Mouse (Mus musculus) limb, embryonic 11.5 days (tissue): ENCODE data around the gene Pnmt. TPM values are rescaled to one million over a fixed set of nuclear protein-coding genes. Genes with fewer than 3 reads are reported as not detected.
"Not testable (repeated sequence)": the region's sequence is repeated elsewhere in the genome, so short reads cannot be mapped to it uniquely, and the experiment has no call there.

ENCODE experiments used
- ATAC-seq: fragments of 200-750 bp; cut with Nextera tagmentation; 2 replicates; pipeline ENCODE4 v1.8.0; 2017; ENCODE audit warnings: low read depth; ENCODE audit not compliant: insufficient number of reproducible peaks, low FRiP score, low TSS enrichment
- DNase-seq: peaks from one replicate; pipeline ENCODE4 v3.0.0-alpha.2; 2015; ENCODE audit warnings: low spot score
- H3K27ac ChIP-seq: fragments of 300-500 bp; sonication (generic); replicated peaks from 2 replicates; pipeline ENCODE4 v1.5.1; 2014; ENCODE audit warnings: low read depth, mild to moderate bottlenecking, low read length
- H3K27me3 ChIP-seq: fragments of 300-500 bp; sonication (generic); 2 replicates; pipeline ENCODE4 v1.6.1; 2014; ENCODE audit warnings: mild to moderate bottlenecking, low read length, mixed read lengths; ENCODE audit not compliant: control insufficient read depth, insufficient read depth
- H3K36me3 ChIP-seq: fragments of 300-500 bp; sonication (generic); 2 replicates; pipeline ENCODE4 v1.6.1; 2014; ENCODE audit warnings: mild to moderate bottlenecking, low read length, moderate library complexity, mixed read lengths; ENCODE audit not compliant: control insufficient read depth, insufficient read depth
- H3K4me1 ChIP-seq: fragments of 300-500 bp; sonication (generic); 2 replicates; pipeline ENCODE4 v1.6.1; 2014; ENCODE audit warnings: low read length, mixed read lengths; ENCODE audit not compliant: control insufficient read depth, insufficient read depth
- H3K4me2 ChIP-seq: fragments of 300-500 bp; sonication (generic); 2 replicates; pipeline ENCODE4 v1.6.1; 2014; ENCODE audit warnings: low read depth, mild to moderate bottlenecking, moderate library complexity; ENCODE audit not compliant: severe bottlenecking
- H3K4me3 ChIP-seq: fragments of 300-500 bp; sonication (generic); 2 replicates; pipeline ENCODE4 v1.5.1; 2014; ENCODE audit warnings: low read depth, low read length
- H3K9ac ChIP-seq: fragments of 300-500 bp; sonication (generic); 2 replicates; pipeline ENCODE4 v1.6.1; 2014; ENCODE audit warnings: mild to moderate bottlenecking, low read length
- H3K9me3 ChIP-seq: fragments of 300-500 bp; sonication (generic); 2 replicates; pipeline ENCODE4 v1.6.1; 2016; ENCODE audit warnings: low read length; ENCODE audit not compliant: control insufficient read depth
- WGBS: fragments of 180-500 bp; shearing (Covaris S2); extraction: QIAGEN DNeasy Blood & Tissue Kit; methylation state at CpG from one replicate; pipeline ENCODE4 v1.1.7; 2014; 5-methylcytosine and 5-hydroxymethylcytosine counted together
- polyA plus RNA-seq: library from polyadenylated mRNA; unstranded; fragments of >200 nt; fragmentation: Nextera tagmentation; extraction: Ambion mirVana; gene quantifications from 2 replicates; pipeline ENCODE4 v1.2.1, GENCODE M21; 2014

Pnmt gene
- polyA plus RNA-seq, 1 experiment from 2014 or later: 0.13 TPM

- WGBS: 81% methylated on average over 8 of the region's 8 CpGs
- no peak for DNase-seq
These were observed 12.0 kb upstream of the Pnmt start for GRCm38 (mm10) chr11:98374266-98374665.

GRCm38 (mm10) chr11:98376756-98377155, 9.5 kb upstream of the Pnmt start:
- no peak for ATAC-seq
- Histone ChIP-seq H3K4me2 (no peak overlapping the region), H3K9ac (no peak overlapping the region), H3K4me1 (no peaks in the 10 kb centered on the region), H3K27ac (no peak overlapping the region), H3K36me3 (peaks cover 19% of the 10 kb centered on the region), H3K27me3 (no peaks in the 10 kb centered on the region), H3K9me3 (no peaks in the 10 kb centered on the region), H3K4me3 (no peak overlapping the region)
- 73% methylated on average over 5 of the region's 5 CpGs for WGBS
- no peak for DNase-seq

More at GRCm38 (mm10) chr11:98374266-98374665, 12.0 kb upstream of the Pnmt start:
- H3K4me1 ChIP-seq: no peaks in the 10 kb centered on the region
- no peak overlapping the region for H3K4me3 ChIP-seq
- no peak overlapping the region for H3K9ac ChIP-seq
- H3K9me3 ChIP-seq: no peaks in the 10 kb centered on the region
- H3K4me2 ChIP-seq: no peak overlapping the region
- peaks cover 19% of the 10 kb centered on the region for H3K36me3 ChIP-seq
- ATAC-seq: no peak
- no peaks in the 10 kb centered on the region for H3K27me3 ChIP-seq
- no peak overlapping the region for H3K27ac ChIP-seq

- no peak for ATAC-seq
- Histone ChIP-seq H3K9ac (no peak overlapping the region), H3K27me3 (no peaks in the 10 kb centered on the region), H3K4me3 (no peak overlapping the region), H3K36me3 (peaks cover 19% of the 10 kb centered on the region), H3K4me2 (no peak overlapping the region), H3K9me3 (no peaks in the 10 kb centered on the region), H3K27ac (no peak overlapping the region), H3K4me1 (no peaks in the 10 kb centered on the region)
- DNase-seq: no peak
- 79% methylated on average over 11 of the region's 11 CpGs for WGBS
These were observed 8.5 kb upstream of the Pnmt start for GRCm38 (mm10) chr11:98377787-98378186.

GRCm38 (mm10) chr11:98379379-98379778, 6.9 kb upstream of the Pnmt start:
- Histone ChIP-seq H3K27me3 (peaks cover 6% of the 10 kb centered on the region; the same call in 1 of the 2 replicates), H3K4me1 (no peaks in the 10 kb centered on the region), H3K4me2 (no peak overlapping the region), H3K27ac (no peak overlapping the region), H3K36me3 (peaks cover 19% of the 10 kb centered on the region), H3K4me3 (no peak overlapping the region), H3K9me3 (no peaks in the 10 kb centered on the region), H3K9ac (no peak overlapping the region)
- no peak for DNase-seq
- WGBS: 93% methylated on average over 7 of the region's 7 CpGs
- no peak for ATAC-seq

GRCm38 (mm10) chr11:98380106-98380505, 6.1 kb upstream of the Pnmt start:
- Histone ChIP-seq H3K4me3 (no peak overlapping the region), H3K36me3 (peaks cover 16% of the 10 kb centered on the region), H3K4me1 (no peaks in the 10 kb centered on the region), H3K9me3 (no peaks in the 10 kb centered on the region), H3K9ac (no peak overlapping the region), H3K4me2 (no peak overlapping the region), H3K27me3 (peaks cover 10% of the 10 kb centered on the region; the same call in 1 of the 2 replicates), H3K27ac (no peak overlapping the region)
- DNase-seq: no peak
- WGBS: 83% methylated on average over 6 of the region's 6 CpGs
- ATAC-seq: no peak

- no peak for ATAC-seq
- DNase-seq: no peak
- 97% methylated on average over 2 of the region's 2 CpGs for WGBS
- Histone ChIP-seq H3K27ac (no peak overlapping the region), H3K4me1 (no peaks in the 10 kb centered on the region), H3K27me3 (peaks cover 24% of the 10 kb centered on the region), H3K4me2 (no peak overlapping the region), H3K9ac (no peak overlapping the region), H3K4me3 (no peak overlapping the region), H3K36me3 (peaks cover 13% of the 10 kb centered on the region), H3K9me3 (no peaks in the 10 kb centered on the region)
These were observed 4.6 kb upstream of the Pnmt start for GRCm38 (mm10) chr11:98381651-98382050.

GRCm38 (mm10) chr11:98382405-98382804, 3.8 kb upstream of the Pnmt start:
- ATAC-seq, H3K4me1 ChIP-seq, H3K36me3 ChIP-seq, H3K4me3 ChIP-seq, H3K9ac ChIP-seq, H3K9me3 ChIP-seq, H3K27ac ChIP-seq, H3K4me2 ChIP-seq, DNase-seq: not testable (repeated sequence)
- H3K27me3 ChIP-seq: peaks cover 32% of the 10 kb centered on the region
- 54% methylated on average over 2 of the region's 2 CpGs for WGBS

GRCm38 (mm10) chr11:98383261-98384030, 2.8 kb upstream of the Pnmt start, which contains the start of gene Tcap:
TSS of gene Tcap (plus strand) at chr11:98383811.
- DNase-seq: no peak
- Histone ChIP-seq H3K9ac (no peak within 1 kb of the TSS), H3K27ac (no peak within 1 kb of the TSS), H3K4me1 (no peaks in the 10 kb centered on the region), H3K36me3 (peaks cover under 1% of the 10 kb centered on the region; the same call in 1 of the 2 replicates), H3K27me3 (peaks cover 40% of the 10 kb centered on the region), H3K9me3 (no peaks in the 10 kb centered on the region), H3K4me3 (no peak within 1 kb of the TSS), H3K4me2 (no peak within 1 kb of the TSS)
- ATAC-seq: no peak
- 54% methylated on average over 14 of the region's 14 CpGs for WGBS
